Mouse (Mus musculus) liver, postnatal 0 days (tissue): ENCODE data around the gene Grhpr.

ENCODE experiments used
- CTCF ChIP-seq: sonication (generic); IDR thresholded peaks from 2 replicates; pipeline ENCODE4 v1.5.1; 2016; ENCODE audit warnings: antibody characterized with exemption, low read depth
- EP300 ChIP-seq: IDR thresholded peaks from 2 replicates; pipeline ENCODE4 v1.6.1; 2016; ENCODE audit warnings: antibody characterized with exemption, low read depth, mild to moderate bottlenecking

DNA sequence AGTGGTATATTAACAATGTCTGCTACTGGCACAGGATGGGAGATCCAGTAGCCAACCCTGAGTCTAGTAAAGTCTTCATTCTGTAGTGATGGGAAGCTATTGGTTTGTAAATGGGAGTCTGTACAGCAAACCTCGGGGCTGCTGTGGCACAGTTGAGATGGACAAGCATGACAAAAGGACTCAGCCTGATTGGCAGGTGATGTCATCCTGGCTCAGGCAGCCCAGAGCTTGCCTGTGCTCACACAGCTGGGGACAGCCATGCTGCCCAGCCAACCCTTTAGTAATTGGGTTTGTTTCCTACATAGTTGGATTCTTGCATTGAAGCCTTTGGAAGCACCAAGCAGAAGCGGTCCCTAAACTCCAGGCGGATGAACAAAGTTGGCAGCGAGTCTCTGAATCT is 45.3 kb downstream of the Grhpr start:
- no peak for TF ChIP-seq CTCF
- TF ChIP-seq EP300, result no peak
